Mouse (Mus musculus) embryonic facial prominence, embryonic 15.5 days (tissue): ENCODE measurements around the gene Gm26602. TPM values are rescaled to one million over a fixed set of nuclear protein-coding genes. Genes with fewer than 3 reads are reported as not detected.
"Not testable (repeated sequence)": the region's sequence is repeated elsewhere in the genome, so short reads cannot be mapped to it uniquely, and the experiment has no call there.

Experiments used
- ATAC-seq: fragments of 200-750 bp; cut with Nextera tagmentation; 2 replicates; pipeline ENCODE4 v1.8.0; 2017; ENCODE audit warnings: low read depth, moderate TSS enrichment; ENCODE audit not compliant: insufficient number of reproducible peaks, low FRiP score, low TSS enrichment
- H3K27ac ChIP-seq: fragments of 300-500 bp; sonication (generic); replicated peaks from 2 replicates; pipeline ENCODE4 v1.5.1; 2015; ENCODE audit warnings: mild to moderate bottlenecking, inconsistent platforms
- H3K27me3 ChIP-seq: fragments of 300-500 bp; sonication (generic); 2 replicates; pipeline ENCODE4 v1.6.1; 2015; ENCODE audit warnings: inconsistent platforms
- H3K36me3 ChIP-seq: fragments of 300-500 bp; sonication (generic); 2 replicates; pipeline ENCODE4 v1.6.1; 2015; ENCODE audit warnings: mild to moderate bottlenecking, inconsistent platforms
- H3K4me1 ChIP-seq: fragments of 300-500 bp; sonication (generic); 2 replicates; pipeline ENCODE4 v1.6.1; 2015; ENCODE audit warnings: inconsistent platforms
- H3K4me2 ChIP-seq: fragments of 300-500 bp; sonication (generic); replicated peaks from 2 replicates; pipeline ENCODE4 v1.6.1; 2015; ENCODE audit warnings: mild to moderate bottlenecking, inconsistent platforms
- H3K4me3 ChIP-seq: fragments of 300-500 bp; sonication (generic); replicated peaks from 2 replicates; pipeline ENCODE4 v1.5.1; 2015; ENCODE audit warnings: mild to moderate bottlenecking, inconsistent platforms
- H3K9ac ChIP-seq: fragments of 300-500 bp; sonication (generic); 2 replicates; pipeline ENCODE4 v1.6.1; 2015; ENCODE audit warnings: inconsistent platforms
- H3K9me3 ChIP-seq: fragments of 300-500 bp; sonication (generic); replicated peaks from 2 replicates; pipeline ENCODE4 v1.6.1; 2016; ENCODE audit warnings: inconsistent platforms
- WGBS: fragments of 180-500 bp; shearing (Covaris S2); methylation state at CpG from one replicate; pipeline ENCODE4 v1.1.7; 2015; 5-methylcytosine and 5-hydroxymethylcytosine counted together
- polyA plus RNA-seq: library from polyadenylated mRNA; unstranded; fragments of >200 nt; fragmentation: Nextera tagmentation; extraction: Ambion mirVana; gene quantifications from 2 replicates; pipeline ENCODE4 v1.2.1, GENCODE M21; 2015

Gm26602 gene
- polyA plus RNA-seq, 1 experiment from 2014 or later, result 5.2 TPM

- peaks cover 34% of the 10 kb centered on the region for H3K4me1 ChIP-seq
- 0 out of 2 replicates have a peak overlapping the region, but pooled peaks have one; percentile 39 for H3K27ac ChIP-seq
- H3K36me3 ChIP-seq, result peaks cover 10% of the 10 kb centered on the region; the same call in 1 of the 2 replicates
- H3K4me2 ChIP-seq, result peak overlapping the region; percentile 93
- H3K9ac ChIP-seq, result 0 out of 2 replicates have a peak overlapping the region, but pooled peaks have one; percentile 81
- 3% methylated on average over 6 of the region's 6 CpGs for WGBS
- no peaks in the 10 kb centered on the region for H3K9me3 ChIP-seq
- H3K27me3 ChIP-seq, result no peaks in the 10 kb centered on the region
- H3K4me3 ChIP-seq, result peak overlapping the region; percentile 72
- ATAC-seq, result no peak
Measured at GRCm38 (mm10) chr10:79873313-79873712, 37.3 kb upstream of the Gm26602 start.

DNA sequence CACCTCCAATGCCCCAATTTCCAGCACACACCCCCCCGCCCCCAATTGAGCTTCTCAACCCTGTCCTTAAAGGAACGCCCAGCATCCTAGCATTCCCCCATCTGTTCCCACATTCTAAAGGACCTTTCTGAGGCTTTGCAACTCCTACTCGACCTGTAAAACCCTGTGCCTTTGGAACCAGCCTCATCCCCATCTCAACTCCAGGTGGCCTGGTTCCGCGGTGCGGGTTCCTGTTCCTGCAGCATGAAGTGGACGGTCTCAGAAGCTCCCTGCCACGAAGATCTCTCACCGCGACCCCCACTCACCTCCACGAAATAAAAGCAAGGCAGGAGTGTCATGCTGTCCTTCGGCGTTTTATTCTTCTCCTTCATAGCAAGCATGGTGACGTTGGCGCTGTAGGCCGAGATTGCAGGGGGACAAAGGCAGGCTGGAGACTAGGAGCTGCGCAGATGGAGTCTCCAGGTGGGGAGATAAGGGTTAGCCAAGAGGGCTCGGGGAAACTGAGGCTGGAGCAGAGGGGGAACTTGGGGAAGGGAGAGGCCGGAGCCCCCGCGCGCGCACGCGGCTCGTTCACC, 36.9 kb upstream of the Gm26602 start:
- H3K9ac ChIP-seq, result peak overlapping the region; percentile 81
- H3K4me1 ChIP-seq, result peaks cover 34% of the 10 kb centered on the region
- H3K27me3 ChIP-seq, result no peaks in the 10 kb centered on the region
- no peak for ATAC-seq
- H3K9me3 ChIP-seq, result no peaks in the 10 kb centered on the region
- WGBS, result 1% methylated on average over 26 of the region's 26 CpGs
- H3K4me3 ChIP-seq, result peak overlapping the region; percentile 72
- H3K36me3 ChIP-seq, result peaks cover 10% of the 10 kb centered on the region; the same call in 1 of the 2 replicates
- peak overlapping the region; percentile 81 for H3K27ac ChIP-seq
- peak overlapping the region; percentile 93 for H3K4me2 ChIP-seq

DNA sequence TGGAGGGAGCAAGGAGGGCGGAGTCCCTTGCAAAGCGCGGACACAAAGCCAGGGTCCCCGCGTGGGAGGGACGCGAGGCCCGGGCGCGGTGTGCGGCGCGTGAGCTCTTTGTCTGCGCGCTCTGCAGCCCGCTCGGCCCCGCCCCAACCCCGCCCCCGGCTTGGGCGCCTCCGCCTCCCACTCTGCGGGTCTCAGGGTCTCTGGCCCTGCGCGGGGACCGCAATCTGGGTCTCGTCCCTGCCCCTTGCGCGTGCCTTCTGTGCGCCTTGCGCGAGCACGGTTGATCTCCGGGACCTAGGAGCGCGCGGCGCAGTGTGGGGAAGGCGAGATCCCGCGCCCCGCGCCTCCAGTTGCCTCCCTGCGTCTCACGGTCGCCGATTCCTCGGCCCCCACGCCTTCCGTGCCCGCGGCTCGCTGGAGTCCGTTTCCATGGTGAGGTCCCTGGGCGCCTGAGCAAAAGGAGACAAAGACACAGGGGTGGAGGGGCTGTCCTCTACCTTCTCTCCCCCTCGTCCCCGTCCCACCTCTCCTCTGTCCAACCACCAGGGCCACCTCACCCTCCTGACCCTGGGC, 36.3 kb upstream of the Gm26602 start, which contains the start of the genes Prtn3 and Plppr3:
Gene Prtn3, plus strand, starts transcription at position 187 of the 573 bp plus-strand sequence.
Gene Plppr3, minus strand, starts transcription at position 345 of the 573 bp plus-strand sequence.
- Histone ChIP-seq H3K4me3 (peak within 1 kb of the TSS; percentile 72), H3K9me3 (no peaks in the 10 kb centered on the region), H3K36me3 (peaks cover 10% of the 10 kb centered on the region; the same call in 1 of the 2 replicates), H3K27me3 (no peaks in the 10 kb centered on the region), H3K9ac (peak within 1 kb of the TSS; percentile 81), H3K4me1 (peaks cover 34% of the 10 kb centered on the region), H3K4me2 (peak within 1 kb of the TSS; percentile 93), H3K27ac (peak within 1 kb of the TSS; percentile 81)
- ATAC-seq, result peak; percentile 90
- under 1% methylated on average over 55 of the region's 57 CpGs for WGBS

GRCm38 (mm10) chr10:79877174-79877573, 33.5 kb upstream of the Gm26602 start:
- WGBS, result 68% methylated on average over 1 of the region's 1 CpGs
- H3K9me3 ChIP-seq, result no peaks in the 10 kb centered on the region
- no peak for ATAC-seq
- H3K4me2 ChIP-seq, result no peak overlapping the region
- H3K9ac ChIP-seq, result no peak overlapping the region
- no peak overlapping the region for H3K4me3 ChIP-seq
- H3K4me1 ChIP-seq, result peaks cover 49% of the 10 kb centered on the region
- no peaks in the 10 kb centered on the region for H3K36me3 ChIP-seq
- no peak overlapping the region for H3K27ac ChIP-seq
- no peaks in the 10 kb centered on the region; the same call in 1 of the 2 replicates for H3K27me3 ChIP-seq

DNA sequence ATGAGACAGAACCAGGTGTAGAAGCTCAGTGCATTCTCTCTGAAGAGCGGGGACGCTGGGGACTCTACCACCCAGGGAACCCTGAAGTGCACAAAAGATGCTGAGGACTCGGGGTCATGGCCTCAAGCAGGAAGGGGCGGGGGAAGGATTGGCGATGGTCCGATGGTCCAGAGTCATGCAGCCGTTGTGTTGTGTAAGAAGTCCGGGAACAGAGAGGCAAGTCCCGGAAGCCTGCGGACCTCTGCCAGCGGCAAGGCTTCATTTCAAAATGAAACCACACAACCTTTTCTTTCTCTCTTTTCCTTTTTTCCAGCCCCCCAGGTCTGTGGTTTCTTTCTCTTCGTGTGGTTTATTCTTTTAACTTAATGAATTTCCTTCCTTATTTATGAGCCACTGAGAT, 32.9 kb upstream of the Gm26602 start:
- no peak for ATAC-seq
- H3K36me3 ChIP-seq, result no peaks in the 10 kb centered on the region
- H3K4me3 ChIP-seq, result no peak overlapping the region
- H3K27me3 ChIP-seq, result peaks cover 1% of the 10 kb centered on the region; the same call in 1 of the 2 replicates
- no peak overlapping the region for H3K27ac ChIP-seq
- no peak overlapping the region for H3K9ac ChIP-seq
- 50% methylated on average over 12 of the region's 12 CpGs for WGBS
- H3K4me2 ChIP-seq, result no peak overlapping the region
- peaks cover 51% of the 10 kb centered on the region for H3K4me1 ChIP-seq
- no peaks in the 10 kb centered on the region for H3K9me3 ChIP-seq

GRCm38 (mm10) chr10:79879527-79879926, 31.1 kb upstream of the Gm26602 start:
- Histone ChIP-seq H3K4me3 (no peak overlapping the region), H3K27ac (no peak overlapping the region), H3K4me1 (peaks cover 50% of the 10 kb centered on the region), H3K9ac (no peak overlapping the region), H3K36me3 (no peaks in the 10 kb centered on the region), H3K9me3 (no peaks in the 10 kb centered on the region), H3K27me3 (peaks cover 7% of the 10 kb centered on the region; the same call in 1 of the 2 replicates), H3K4me2 (no peak overlapping the region)
- WGBS, result 43% methylated on average over 3 of the region's 3 CpGs
- ATAC-seq, result no peak

- WGBS, result 17% methylated on average over 9 of the region's 9 CpGs
- Histone ChIP-seq H3K4me3 (no peak overlapping the region), H3K27ac (no peak overlapping the region), H3K4me1 (peaks cover 42% of the 10 kb centered on the region), H3K9me3 (no peaks in the 10 kb centered on the region), H3K9ac (no peak overlapping the region), H3K27me3 (peaks cover 7% of the 10 kb centered on the region; the same call in 1 of the 2 replicates), H3K36me3 (no peaks in the 10 kb centered on the region), H3K4me2 (no peak overlapping the region)
- ATAC-seq, result no peak
Measured at GRCm38 (mm10) chr10:79880721-79881120, 29.9 kb upstream of the Gm26602 start.

- H3K36me3 ChIP-seq, result no peaks in the 10 kb centered on the region
- 0 out of 2 replicates have a peak, but pooled peaks have one; percentile 6 for ATAC-seq
- H3K4me3 ChIP-seq, result peak overlapping the region; percentile 16
- H3K4me2 ChIP-seq, result peak overlapping the region; percentile 43
- H3K4me1 ChIP-seq, result peaks cover 42% of the 10 kb centered on the region
- H3K9ac ChIP-seq, result no peak overlapping the region
- WGBS, result 5% methylated on average over 22 of the region's 22 CpGs
- H3K27me3 ChIP-seq, result peaks cover 7% of the 10 kb centered on the region; the same call in 1 of the 2 replicates
- no peak overlapping the region for H3K27ac ChIP-seq
- no peaks in the 10 kb centered on the region for H3K9me3 ChIP-seq
Measured at GRCm38 (mm10) chr10:79881981-79882380, 28.7 kb upstream of the Gm26602 start.

DNA sequence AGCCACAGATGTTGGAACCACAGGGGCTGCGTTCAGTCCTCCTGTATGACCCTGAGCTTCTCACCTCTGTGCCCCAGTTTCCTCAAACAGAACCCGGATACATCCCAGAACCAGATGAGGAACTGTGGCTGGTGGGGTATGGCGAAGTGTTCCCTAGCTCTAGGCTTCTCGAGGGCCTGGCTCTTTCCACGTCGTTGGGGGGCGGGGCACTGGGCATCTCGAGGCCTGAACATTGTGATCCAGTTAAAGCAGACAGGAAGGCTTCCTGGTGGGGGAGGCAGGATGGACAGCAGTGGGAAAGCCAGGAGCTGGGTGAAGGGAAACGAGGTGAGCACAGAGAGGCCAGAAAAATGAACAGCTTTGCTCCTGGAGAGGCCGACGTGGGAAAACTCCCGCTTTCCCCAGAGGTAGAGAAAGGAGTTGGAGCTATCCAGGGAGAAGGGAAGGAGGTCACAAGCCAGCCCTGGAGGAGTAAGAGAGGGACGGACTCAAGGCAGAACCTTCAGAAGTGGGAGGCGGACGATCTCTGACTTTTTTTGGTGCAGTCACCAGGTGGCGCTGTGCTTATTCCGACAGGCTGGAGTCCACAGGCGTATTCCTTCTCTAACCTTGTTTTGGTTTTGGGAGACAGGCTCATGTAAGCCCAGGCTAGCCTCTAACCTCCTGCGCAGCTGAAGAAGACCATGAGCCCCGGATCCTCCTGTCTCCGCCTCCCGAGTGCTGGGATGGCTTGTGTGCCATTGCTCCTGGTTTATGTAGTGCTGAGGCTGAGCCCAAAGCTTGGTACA, 27.2 kb upstream of the Gm26602 start:
- no peak overlapping the region for H3K4me3 ChIP-seq
- 15% methylated on average over 22 of the region's 22 CpGs for WGBS
- H3K27ac ChIP-seq, result no peak overlapping the region
- no peaks in the 10 kb centered on the region for H3K9me3 ChIP-seq
- ATAC-seq, result no peak
- no peak overlapping the region for H3K9ac ChIP-seq
- no peaks in the 10 kb centered on the region for H3K36me3 ChIP-seq
- peaks cover 7% of the 10 kb centered on the region; the same call in 1 of the 2 replicates for H3K27me3 ChIP-seq
- no peak overlapping the region; the same call in 1 of the 2 replicates for H3K4me2 ChIP-seq
- H3K4me1 ChIP-seq, result peaks cover 34% of the 10 kb centered on the region

GRCm38 (mm10) chr10:79884446-79884845, 26.2 kb upstream of the Gm26602 start:
- H3K9ac ChIP-seq, result no peak overlapping the region
- H3K4me2 ChIP-seq, result no peak overlapping the region
- no peaks in the 10 kb centered on the region for H3K9me3 ChIP-seq
- H3K4me1 ChIP-seq, result peaks cover 34% of the 10 kb centered on the region
- ATAC-seq, result no peak
- no peak overlapping the region for H3K27ac ChIP-seq
- 69% methylated on average over 4 of the region's 4 CpGs for WGBS
- H3K36me3 ChIP-seq, result no peaks in the 10 kb centered on the region
- no peak overlapping the region for H3K4me3 ChIP-seq
- peaks cover 7% of the 10 kb centered on the region; the same call in 1 of the 2 replicates for H3K27me3 ChIP-seq

- H3K9ac ChIP-seq, H3K27ac ChIP-seq, H3K27me3 ChIP-seq, H3K4me3 ChIP-seq, ATAC-seq, H3K9me3 ChIP-seq, H3K36me3 ChIP-seq, H3K4me2 ChIP-seq: not testable (repeated sequence)
- 66% methylated on average over 3 of the region's 3 CpGs for WGBS
- peaks cover 34% of the 10 kb centered on the region for H3K4me1 ChIP-seq
Measured at GRCm38 (mm10) chr10:79884938-79885337, 25.7 kb upstream of the Gm26602 start.
